Mouse (Mus musculus): ENCODE results near the gene Pold2. TPM values are rescaled to one million over a fixed set of nuclear protein-coding genes. Genes with fewer than 3 reads are reported as not detected.

The Pold2 gene
- polyA plus RNA-seq, 1 experiment from 2014 or later, result 149 TPM

DNA sequence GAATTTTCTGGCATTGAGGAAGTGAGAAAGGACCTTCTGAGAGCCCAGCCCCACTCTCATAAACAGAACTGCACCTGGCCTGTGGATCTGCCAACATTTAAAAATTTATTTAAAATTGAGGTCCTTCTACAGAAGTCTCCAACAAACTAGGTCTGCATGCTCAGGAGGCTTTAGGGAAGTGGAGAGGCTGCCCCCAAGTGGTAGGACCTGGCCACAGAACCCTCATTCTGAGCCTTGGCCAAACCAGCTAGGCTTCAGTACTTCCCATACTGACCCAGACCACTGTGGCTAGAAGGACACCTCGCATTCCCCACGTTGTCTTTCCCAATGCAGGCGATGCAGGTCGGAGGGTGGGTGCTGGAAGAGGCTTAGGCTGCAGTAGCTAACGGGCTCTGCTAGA is 34.5 kb upstream of the Pold2 start:
- Histone ChIP-seq H3K27me3 (peaks cover 4% of the 10 kb centered on the region; the same call in 1 of the 2 replicates), H3K36me3 (no peaks in the 10 kb centered on the region), H3K4me2 (no peak overlapping the region), H3K4me1 (no peaks in the 10 kb centered on the region), H3K4me3 (no peak overlapping the region), H3K9me3 (no peaks in the 10 kb centered on the region), H3K27ac (no peak overlapping the region), H3K9ac (no peak overlapping the region)
- peak; percentile 43; the same call in 1 of the 2 replicates for ATAC-seq (ENCODE audit: borderline replicate concordance, extremely low read depth, low FRiP score, low TSS enrichment)
- WGBS, result 28% methylated on average over 5 of the region's 5 CpGs

DNA sequence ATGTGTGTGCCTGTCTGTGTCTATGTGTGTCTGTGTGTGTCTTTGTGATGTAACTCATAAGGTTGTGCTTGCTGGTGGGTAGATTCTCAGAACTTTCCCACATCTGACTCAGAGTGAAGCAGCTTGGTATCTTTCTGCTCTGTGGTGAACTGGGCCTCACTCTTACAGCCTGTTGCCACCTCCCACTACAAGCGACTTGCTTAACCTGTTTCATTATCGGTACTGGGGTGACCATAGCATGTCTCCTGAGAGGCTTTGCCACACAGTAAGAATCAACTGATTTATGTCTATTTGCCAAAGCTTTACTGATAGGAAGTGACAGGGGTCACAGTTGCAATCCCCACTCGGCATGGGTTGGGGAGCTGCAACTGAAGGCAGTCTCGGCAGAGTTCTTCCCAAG is 30.6 kb upstream of the Pold2 start:
- H3K9me3 ChIP-seq, result no peaks in the 10 kb centered on the region
- no peak for ATAC-seq (ENCODE audit: borderline replicate concordance, extremely low read depth, low FRiP score, low TSS enrichment)

DNA sequence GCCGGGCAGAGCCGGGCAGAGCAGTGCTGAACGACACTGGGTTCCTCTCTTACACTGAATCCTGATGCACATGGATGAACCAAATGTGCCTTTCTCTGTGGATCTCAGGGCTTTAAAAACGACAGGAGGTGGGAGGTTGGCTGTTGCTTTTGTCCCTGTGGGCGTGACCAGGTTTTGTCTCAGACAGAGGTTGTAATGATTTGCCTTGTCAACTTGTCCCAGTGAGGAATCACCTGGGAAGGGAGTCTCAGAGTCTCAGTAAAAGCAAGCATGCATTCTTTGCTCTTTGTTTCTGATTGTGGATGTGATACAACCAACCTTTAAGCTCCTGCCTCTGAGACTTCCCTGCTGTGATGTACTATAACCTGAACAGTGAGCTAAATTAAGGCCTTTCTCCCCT is 29.0 kb upstream of the Pold2 start:
- no peak overlapping the region for H3K4me3 ChIP-seq
- H3K27ac ChIP-seq, result no peak overlapping the region
- ATAC-seq (ENCODE audit: borderline replicate concordance, extremely low read depth, low FRiP score, low TSS enrichment), result no peak
- H3K9ac ChIP-seq, result no peak overlapping the region
- H3K4me2 ChIP-seq, result no peak overlapping the region
- no peaks in the 10 kb centered on the region for H3K36me3 ChIP-seq
- 65% methylated on average over 5 of the region's 5 CpGs for WGBS
- H3K27me3 ChIP-seq, result peaks cover 5% of the 10 kb centered on the region; the same call in 1 of the 2 replicates
- no peaks in the 10 kb centered on the region for H3K9me3 ChIP-seq
- H3K4me1 ChIP-seq, result peaks cover 2% of the 10 kb centered on the region

More for the DNA sequence above, 30.6 kb upstream of the Pold2 start:
- Histone ChIP-seq H3K36me3 (no peaks in the 10 kb centered on the region), H3K4me2 (no peak overlapping the region), H3K4me1 (no peaks in the 10 kb centered on the region), H3K4me3 (no peak overlapping the region), H3K27me3 (no peaks in the 10 kb centered on the region), H3K9ac (no peak overlapping the region), H3K27ac (no peak overlapping the region)
- 38% methylated on average over 4 of the region's 4 CpGs for WGBS

DNA sequence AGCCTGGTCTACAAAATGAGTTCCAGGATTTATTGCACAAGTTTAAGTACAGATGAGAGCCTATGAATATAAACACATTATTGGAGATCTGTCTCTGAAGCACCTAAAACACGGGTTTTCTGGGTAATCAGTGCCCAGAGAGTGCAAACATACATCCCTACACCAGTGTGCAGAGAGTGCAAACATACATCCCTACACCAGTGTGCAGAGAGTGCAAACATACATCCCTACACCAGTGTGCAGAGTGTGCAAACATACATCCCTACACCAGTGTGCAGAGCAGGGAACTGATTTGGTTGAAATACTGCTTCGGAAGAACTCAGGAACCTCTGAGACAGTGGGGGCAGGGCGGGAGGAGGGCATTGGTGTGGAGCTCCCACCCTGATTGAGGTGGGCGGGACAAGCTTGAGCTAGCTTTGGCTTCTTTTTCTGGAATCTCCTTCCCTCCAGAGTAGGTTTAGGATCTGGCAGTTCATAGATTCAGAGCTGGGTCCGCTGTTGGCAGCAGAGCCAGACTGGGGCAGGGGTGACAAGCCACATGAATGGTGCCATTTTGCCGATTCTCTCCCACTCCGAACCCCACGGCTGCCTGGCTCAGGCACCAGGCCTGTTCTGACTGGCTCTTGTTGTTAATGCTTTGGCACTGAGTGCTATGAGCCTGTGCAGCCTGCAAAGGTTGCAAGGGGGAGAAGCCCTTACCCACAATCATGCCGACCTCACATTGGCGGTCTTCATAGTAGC is 27.9 kb upstream of the Pold2 start:
- no peaks in the 10 kb centered on the region for H3K9me3 ChIP-seq
- H3K27me3 ChIP-seq, result peaks cover 8% of the 10 kb centered on the region; the same call in 1 of the 2 replicates
- H3K27ac ChIP-seq, result no peak overlapping the region
- 69% methylated on average over 10 of the region's 10 CpGs for WGBS
- no peak overlapping the region for H3K4me3 ChIP-seq
- H3K4me1 ChIP-seq, result peaks cover 11% of the 10 kb centered on the region
- H3K4me2 ChIP-seq, result no peak overlapping the region
- H3K36me3 ChIP-seq, result no peaks in the 10 kb centered on the region
- ATAC-seq (ENCODE audit: borderline replicate concordance, extremely low read depth, low FRiP score, low TSS enrichment), result no peak
- H3K9ac ChIP-seq, result no peak overlapping the region

DNA sequence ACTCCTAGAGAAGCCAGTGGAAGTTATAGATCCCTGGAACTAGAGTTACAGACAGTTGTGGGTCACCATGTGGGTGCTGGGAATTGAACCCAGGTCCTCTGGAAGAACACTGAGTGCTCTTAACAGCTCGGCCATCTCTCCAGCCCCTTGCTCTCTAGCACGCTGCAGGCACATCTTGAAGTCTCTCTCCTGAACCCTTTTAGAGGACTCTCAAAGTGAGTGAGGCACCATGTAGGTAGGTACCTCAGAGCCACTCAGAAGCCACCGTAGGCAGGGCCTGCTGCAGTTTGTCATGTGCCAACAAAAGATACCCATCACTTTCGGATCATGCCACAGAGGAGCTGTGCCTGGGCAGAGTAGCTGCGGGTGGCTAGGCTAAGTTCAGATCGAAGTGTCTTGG is 26.8 kb upstream of the Pold2 start:
- no peak for ATAC-seq (ENCODE audit: borderline replicate concordance, extremely low read depth, low FRiP score, low TSS enrichment)
- Histone ChIP-seq H3K27ac (no peak overlapping the region), H3K9me3 (no peaks in the 10 kb centered on the region), H3K36me3 (no peaks in the 10 kb centered on the region), H3K27me3 (peaks cover 9% of the 10 kb centered on the region; the same call in 1 of the 2 replicates), H3K4me3 (no peak overlapping the region), H3K9ac (no peak overlapping the region), H3K4me2 (no peak overlapping the region), H3K4me1 (peaks cover 11% of the 10 kb centered on the region)
- 87% methylated on average over 6 of the region's 6 CpGs for WGBS

DNA sequence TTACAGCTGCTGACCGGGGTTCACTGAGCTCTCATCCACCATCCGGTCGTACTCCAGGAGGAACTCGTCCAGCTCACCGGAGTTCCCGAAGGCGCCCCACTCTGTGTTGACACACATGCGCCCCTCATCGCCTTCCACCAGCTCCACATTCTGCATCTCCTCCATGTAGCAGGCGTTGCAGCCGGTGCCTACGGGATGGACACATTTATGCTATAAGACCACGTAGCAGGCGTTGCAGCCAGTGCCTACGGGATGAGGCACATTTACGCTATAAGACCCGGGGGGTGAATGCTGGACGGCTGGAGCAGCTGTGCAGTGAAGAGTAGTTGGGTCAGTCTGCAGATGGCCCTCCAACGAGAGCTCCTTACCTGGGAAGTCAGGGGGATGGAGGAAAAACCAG is 26.3 kb upstream of the Pold2 start:
- Histone ChIP-seq H3K9ac (no peak overlapping the region), H3K4me1 (peaks cover 11% of the 10 kb centered on the region), H3K27me3 (peaks cover 9% of the 10 kb centered on the region; the same call in 1 of the 2 replicates), H3K4me3 (no peak overlapping the region), H3K36me3 (no peaks in the 10 kb centered on the region), H3K4me2 (no peak overlapping the region), H3K9me3 (no peaks in the 10 kb centered on the region), H3K27ac (no peak overlapping the region)
- WGBS, result 63% methylated on average over 19 of the region's 19 CpGs
- ATAC-seq (ENCODE audit: borderline replicate concordance, extremely low read depth, low FRiP score, low TSS enrichment), result no peak

DNA sequence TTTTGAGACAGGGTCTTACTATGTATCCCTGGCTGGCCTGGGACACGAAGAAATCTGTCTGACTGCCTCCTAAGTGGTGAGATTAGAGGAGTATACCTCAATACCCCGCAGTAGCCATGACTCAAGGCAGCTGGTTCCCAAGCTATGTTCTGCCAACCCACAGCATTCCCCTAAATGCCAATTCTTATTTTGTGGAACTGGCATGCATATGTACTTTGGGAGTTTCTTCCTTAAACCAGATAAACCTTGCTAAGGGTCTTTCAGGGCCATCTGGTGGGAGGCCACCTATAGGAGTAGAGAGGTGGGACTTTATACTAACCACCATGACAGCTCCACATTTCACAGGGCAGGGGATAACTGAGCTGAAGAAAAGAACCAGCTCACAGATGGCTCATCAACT is 25.8 kb upstream of the Pold2 start:
- ATAC-seq (ENCODE audit: borderline replicate concordance, extremely low read depth, low FRiP score, low TSS enrichment), result no peak
- Histone ChIP-seq H3K4me1 (peaks cover 11% of the 10 kb centered on the region), H3K27ac (no peak overlapping the region), H3K27me3 (peaks cover 9% of the 10 kb centered on the region; the same call in 1 of the 2 replicates), H3K4me2 (no peak overlapping the region), H3K36me3 (no peaks in the 10 kb centered on the region), H3K9ac (no peak overlapping the region), H3K9me3 (no peaks in the 10 kb centered on the region), H3K4me3 (no peak overlapping the region)
- WGBS, result 80% methylated on average over 2 of the region's 2 CpGs

DNA sequence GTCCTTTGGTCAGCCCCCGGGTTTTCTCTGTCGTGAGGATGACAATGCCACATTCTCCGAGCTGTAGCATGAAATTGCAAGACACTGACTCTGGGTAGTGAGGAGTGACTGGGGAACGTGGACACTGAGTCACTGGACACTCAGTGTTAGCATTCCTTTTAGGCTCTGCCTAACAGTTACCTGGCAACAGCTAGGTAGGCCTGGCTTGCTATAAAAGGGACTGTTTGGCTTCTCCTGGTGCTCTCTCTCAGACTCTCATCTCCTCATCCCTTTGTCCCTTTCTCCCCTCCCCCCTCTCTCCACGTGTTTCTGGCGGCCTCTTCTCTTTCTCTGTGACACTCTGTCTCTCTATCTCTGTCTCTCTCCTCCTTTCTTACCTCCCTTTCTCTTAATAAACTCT is 24.3 kb upstream of the Pold2 start:
- Histone ChIP-seq H3K36me3 (no peaks in the 10 kb centered on the region), H3K4me2 (peak overlapping the region; percentile 75), H3K9ac (peak overlapping the region; percentile 44; the same call in 1 of the 2 replicates), H3K27ac (no peak overlapping the region), H3K27me3 (peaks cover 9% of the 10 kb centered on the region; the same call in 1 of the 2 replicates), H3K9me3 (no peaks in the 10 kb centered on the region), H3K4me1 (peaks cover 22% of the 10 kb centered on the region), H3K4me3 (peak overlapping the region; percentile 39)
- WGBS, result 12% methylated on average over 6 of the region's 6 CpGs
- no peak for ATAC-seq (ENCODE audit: borderline replicate concordance, extremely low read depth, low FRiP score, low TSS enrichment)

DNA sequence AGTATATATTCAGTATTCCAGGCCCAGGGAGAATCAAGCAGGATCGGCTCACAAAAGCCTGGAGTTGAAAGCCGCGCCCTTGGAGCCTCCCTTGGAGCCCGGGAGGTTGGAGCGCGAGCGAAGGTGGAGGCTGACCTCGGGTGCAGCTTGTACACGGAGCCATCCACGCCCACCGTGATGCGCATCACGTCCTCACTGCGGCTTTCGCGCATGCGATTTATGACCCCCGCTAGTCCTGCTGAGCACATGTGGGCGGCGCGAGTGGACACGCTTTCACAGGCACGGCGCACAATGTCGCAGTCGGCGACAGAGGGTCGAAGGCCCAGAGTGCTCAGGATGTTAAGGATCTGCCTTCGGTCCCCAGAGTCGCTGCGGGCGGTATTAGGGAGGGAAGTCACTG is 23.9 kb upstream of the Pold2 start:
- Histone ChIP-seq H3K4me1 (peaks cover 26% of the 10 kb centered on the region), H3K27me3 (peaks cover 9% of the 10 kb centered on the region; the same call in 1 of the 2 replicates), H3K36me3 (no peaks in the 10 kb centered on the region), H3K9me3 (no peaks in the 10 kb centered on the region), H3K27ac (no peak overlapping the region), H3K4me3 (peak overlapping the region; percentile 39), H3K9ac (peak overlapping the region; percentile 44), H3K4me2 (peak overlapping the region; percentile 75)
- ATAC-seq (ENCODE audit: borderline replicate concordance, extremely low read depth, low FRiP score, low TSS enrichment), result peak; percentile 45; the same call in 1 of the 2 replicates
- WGBS, result 3% methylated on average over 32 of the region's 32 CpGs

DNA sequence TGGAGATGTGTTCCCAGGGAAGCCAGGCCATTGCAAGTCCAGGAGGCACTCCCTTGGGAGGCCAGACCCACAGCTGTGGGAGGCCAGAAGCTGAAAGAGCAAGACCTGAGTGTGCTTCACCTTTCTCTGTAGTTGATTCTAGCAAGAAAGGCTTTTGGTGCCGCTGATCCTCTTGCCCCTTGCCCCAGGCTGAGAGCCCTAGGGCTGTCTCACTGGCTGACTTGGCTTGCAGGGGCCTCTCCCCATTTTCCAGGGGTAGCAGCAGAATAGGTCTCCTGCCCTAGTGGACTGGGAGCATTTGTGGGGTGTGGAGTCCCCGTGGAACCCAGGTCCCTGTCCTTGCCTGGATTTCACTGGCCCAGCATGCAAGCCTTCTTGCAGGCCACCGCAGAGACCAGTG is 23.2 kb upstream of the Pold2 start:
- Histone ChIP-seq H3K4me3 (peak overlapping the region; percentile 39), H3K4me2 (peak overlapping the region; percentile 75), H3K4me1 (peaks cover 27% of the 10 kb centered on the region), H3K27me3 (peaks cover 9% of the 10 kb centered on the region; the same call in 1 of the 2 replicates), H3K9me3 (no peaks in the 10 kb centered on the region), H3K9ac (peak overlapping the region; percentile 44; the same call in 1 of the 2 replicates), H3K36me3 (no peaks in the 10 kb centered on the region), H3K27ac (no peak overlapping the region)
- 36% methylated on average over 3 of the region's 3 CpGs for WGBS
- no peak for ATAC-seq (ENCODE audit: borderline replicate concordance, extremely low read depth, low FRiP score, low TSS enrichment)

DNA sequence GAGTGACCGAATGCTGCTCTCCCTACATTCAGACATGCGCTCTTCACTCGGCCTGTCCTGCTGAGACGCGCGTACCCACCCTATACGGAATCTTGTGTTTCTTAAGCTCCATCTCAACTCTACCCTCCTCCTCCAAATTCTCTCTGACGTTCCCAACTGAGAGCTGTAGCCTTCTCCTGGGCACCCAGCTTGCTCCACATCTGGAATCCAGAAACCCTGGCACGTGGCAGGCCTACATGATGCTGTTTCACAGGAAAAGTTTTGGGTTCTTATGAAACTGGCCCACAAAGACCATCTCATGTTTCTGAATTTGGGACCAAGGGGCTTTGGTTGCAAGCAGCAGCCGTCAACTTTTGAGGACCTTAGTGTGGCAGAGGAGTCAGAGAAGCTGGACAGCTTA is 21.2 kb upstream of the Pold2 start:
- ATAC-seq (ENCODE audit: borderline replicate concordance, extremely low read depth, low FRiP score, low TSS enrichment), result no peak
- Histone ChIP-seq H3K36me3 (no peaks in the 10 kb centered on the region), H3K9ac (no peak overlapping the region), H3K4me1 (peaks cover 27% of the 10 kb centered on the region), H3K4me2 (no peak overlapping the region), H3K27ac (no peak overlapping the region), H3K27me3 (peaks cover 9% of the 10 kb centered on the region; the same call in 1 of the 2 replicates), H3K4me3 (no peak overlapping the region), H3K9me3 (no peaks in the 10 kb centered on the region)
- WGBS, result 91% methylated on average over 10 of the region's 10 CpGs

DNA sequence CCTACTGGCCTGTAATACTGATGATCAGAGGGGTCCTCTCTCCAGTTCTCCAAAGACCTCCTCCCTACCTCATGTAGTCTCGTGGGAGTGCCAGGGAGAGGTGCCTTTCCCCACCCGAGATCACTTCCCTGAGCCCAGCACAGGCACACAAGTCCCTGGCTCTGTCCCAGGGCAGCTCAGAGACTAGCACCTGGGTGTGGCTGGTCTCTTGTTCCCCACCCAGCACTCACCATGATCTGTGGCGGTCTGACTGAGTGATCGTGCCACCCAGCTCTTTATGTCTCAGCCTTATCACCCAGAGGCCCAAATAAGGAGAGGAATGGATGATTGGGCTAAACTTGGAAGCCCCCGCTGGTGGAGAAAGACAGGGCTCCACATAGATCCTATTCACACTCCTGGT is 20.4 kb upstream of the Pold2 start, which contains the start of gene Myl7:
Gene Myl7 (minus strand): TSS at position 252 of the 400 bp plus-strand sequence.
- H3K4me2 ChIP-seq, result peak within 1 kb of the TSS; percentile 42
- H3K27ac ChIP-seq, result no peak within 1 kb of the TSS
- H3K27me3 ChIP-seq, result peaks cover 9% of the 10 kb centered on the region; the same call in 1 of the 2 replicates
- H3K36me3 ChIP-seq, result no peaks in the 10 kb centered on the region
- peaks cover 27% of the 10 kb centered on the region for H3K4me1 ChIP-seq
- no peak within 1 kb of the TSS for H3K9ac ChIP-seq
- no peak for ATAC-seq (ENCODE audit: borderline replicate concordance, extremely low read depth, low FRiP score, low TSS enrichment)
- no peak within 1 kb of the TSS for H3K4me3 ChIP-seq
- 53% methylated on average over 5 of the region's 5 CpGs for WGBS
- H3K9me3 ChIP-seq, result no peaks in the 10 kb centered on the region

Data from lung, embryonic 15.5 days (tissue).